Mouse (Mus musculus): ENCODE results near the gene Stt3b. TPM values are rescaled to one million over a fixed set of nuclear protein-coding genes. Genes with fewer than 3 reads are reported as not detected.
"Not testable (repeated sequence)": the region's sequence is repeated elsewhere in the genome, so short reads cannot be mapped to it uniquely, and the experiment has no call there.

Gene Stt3b
- total and polyA plus RNA-seq, 3 experiments = 26.0 to 95.9 (median 65.4) TPM

GRCm38 (mm10) chr9:115287774-115288434 lies 22.3 kb downstream of the Stt3b start:
- DNase-seq (ENCODE audit: low spot score) = no peak
- Histone ChIP-seq H3K4me3 (ENCODE audit: low read depth, low read length) (no peak overlapping the region), H3K36me3 (replicated peaks) (peaks cover 55% of the 10 kb centered on the region), H3K9me3 (replicated peaks) (no peaks in the 10 kb centered on the region), H3K27me3 (ENCODE audit: insufficient read depth, low read length) (no peaks in the 10 kb centered on the region), H3K4me1 (ENCODE audit: insufficient read depth, low read depth, low read length) (peaks cover 9% of the 10 kb centered on the region)
- ATAC-seq (ENCODE audit: extremely low read depth, insufficient number of reproducible peaks, low FRiP score, poor library complexity, severe bottlenecking) = no peak
- no peak for TF ChIP-seq GATA1 (IDR thresholded peaks at IDR 0.05; ENCODE audit: borderline replicate concordance, low read length)
- TF ChIP-seq CTCF (IDR thresholded peaks at IDR 0.05; ENCODE audit: low read depth, low read length) = no peak
- no peak for TF ChIP-seq GATA2 (IDR thresholded peaks at IDR 0.05; ENCODE audit: borderline replicate concordance, low read depth, low read length)
- no peak for TF ChIP-seq TAL1 (conservative IDR thresholded peaks at IDR 0.05; ENCODE audit: low read depth, low read length)
- no peak for TF ChIP-seq POLR2AphosphoS5 (IDR thresholded peaks at IDR 0.05; ENCODE audit: insufficient replicate concordance, low read depth, low read length)

- TF ChIP-seq GATA2 (IDR thresholded peaks at IDR 0.05; ENCODE audit: borderline replicate concordance, low read depth, low read length) = no peak
- TF ChIP-seq TAL1 (conservative IDR thresholded peaks at IDR 0.05; ENCODE audit: low read depth, low read length) = no peak
- no peak for TF ChIP-seq CTCF (IDR thresholded peaks at IDR 0.05; ENCODE audit: low read depth, low read length)
- no peak for TF ChIP-seq POLR2AphosphoS5 (IDR thresholded peaks at IDR 0.05; ENCODE audit: insufficient replicate concordance, low read depth, low read length)
- no peak for TF ChIP-seq GATA1 (IDR thresholded peaks at IDR 0.05; ENCODE audit: borderline replicate concordance, low read length)
- no peaks in the 10 kb centered on the region for H3K9me3 ChIP-seq (replicated peaks)
- H3K4me3 ChIP-seq (ENCODE audit: low read depth, low read length) = no peak overlapping the region
- H3K27me3 ChIP-seq (ENCODE audit: insufficient read depth, low read length) = no peaks in the 10 kb centered on the region
- peaks cover 7% of the 10 kb centered on the region for H3K4me1 ChIP-seq (ENCODE audit: insufficient read depth, low read depth, low read length)
- H3K36me3 ChIP-seq (replicated peaks) = peaks cover 56% of the 10 kb centered on the region
- DNase-seq (ENCODE audit: low spot score) = no peak
- ATAC-seq (ENCODE audit: extremely low read depth, insufficient number of reproducible peaks, low FRiP score, poor library complexity, severe bottlenecking) = no peak
Measured at GRCm38 (mm10) chr9:115284385-115284784, 25.8 kb downstream of the Stt3b start.

GRCm38 (mm10) chr9:115283403-115283802 lies 26.8 kb downstream of the Stt3b start:
- no peak for DNase-seq (ENCODE audit: low spot score)
- peaks cover 60% of the 10 kb centered on the region for H3K36me3 ChIP-seq (replicated peaks)
- ATAC-seq (ENCODE audit: extremely low read depth, insufficient number of reproducible peaks, low FRiP score, poor library complexity, severe bottlenecking) = no peak
- H3K27me3 ChIP-seq (ENCODE audit: insufficient read depth, low read length) = no peaks in the 10 kb centered on the region
- TF ChIP-seq CTCF (IDR thresholded peaks at IDR 0.05; ENCODE audit: low read depth, low read length) = no peak
- TF ChIP-seq POLR2AphosphoS5 (IDR thresholded peaks at IDR 0.05; ENCODE audit: insufficient replicate concordance, low read depth, low read length) = no peak
- TF ChIP-seq GATA1 (IDR thresholded peaks at IDR 0.05; ENCODE audit: borderline replicate concordance, low read length) = no peak
- TF ChIP-seq TAL1 (conservative IDR thresholded peaks at IDR 0.05; ENCODE audit: low read depth, low read length) = no peak
- no peak overlapping the region for H3K4me3 ChIP-seq (ENCODE audit: low read depth, low read length)
- H3K9me3 ChIP-seq (replicated peaks) = no peaks in the 10 kb centered on the region
- H3K4me1 ChIP-seq (ENCODE audit: insufficient read depth, low read depth, low read length) = peaks cover 7% of the 10 kb centered on the region

- peaks cover 78% of the 10 kb centered on the region for H3K36me3 ChIP-seq (replicated peaks)
- no peak for TF ChIP-seq CTCF (IDR thresholded peaks at IDR 0.05; ENCODE audit: low read depth, low read length)
- no peak for TF ChIP-seq TAL1 (conservative IDR thresholded peaks at IDR 0.05; ENCODE audit: low read depth, low read length)
- no peak for TF ChIP-seq GATA2 (IDR thresholded peaks at IDR 0.05; ENCODE audit: borderline replicate concordance, low read depth, low read length)
- no peak for TF ChIP-seq GATA1 (IDR thresholded peaks at IDR 0.05; ENCODE audit: borderline replicate concordance, low read length)
- no peak for TF ChIP-seq POLR2AphosphoS5 (IDR thresholded peaks at IDR 0.05; ENCODE audit: insufficient replicate concordance, low read depth, low read length)
- no peak for ATAC-seq (ENCODE audit: extremely low read depth, insufficient number of reproducible peaks, low FRiP score, poor library complexity, severe bottlenecking)
Measured at GRCm38 (mm10) chr9:115278641-115279040, 31.6 kb downstream of the Stt3b start.

GRCm38 (mm10) chr9:115274806-115275205 lies 35.4 kb downstream of the Stt3b start:
- ATAC-seq (ENCODE audit: extremely low read depth, insufficient number of reproducible peaks, low FRiP score, poor library complexity, severe bottlenecking) = no peak
- Histone ChIP-seq H3K36me3 (replicated peaks) (peaks cover 64% of the 10 kb centered on the region), H3K4me3 (ENCODE audit: low read depth, low read length) (no peak overlapping the region), H3K4me1 (ENCODE audit: insufficient read depth, low read depth, low read length) (no peaks in the 10 kb centered on the region), H3K9me3 (replicated peaks) (no peaks in the 10 kb centered on the region), H3K27me3 (ENCODE audit: insufficient read depth, low read length) (no peaks in the 10 kb centered on the region)
- DNase-seq (ENCODE audit: low spot score) = no peak
- TF ChIP-seq POLR2AphosphoS5 (IDR thresholded peaks at IDR 0.05; ENCODE audit: insufficient replicate concordance, low read depth, low read length) = no peak

More at GRCm38 (mm10) chr9:115278641-115279040, 31.6 kb downstream of the Stt3b start:
- Histone ChIP-seq H3K4me3 (ENCODE audit: low read depth, low read length) (no peak overlapping the region), H3K4me1 (ENCODE audit: insufficient read depth, low read depth, low read length) (peaks cover 4% of the 10 kb centered on the region; the same call in 1 of the 2 replicates), H3K27me3 (ENCODE audit: insufficient read depth, low read length) (no peaks in the 10 kb centered on the region), H3K9me3 (replicated peaks) (no peaks in the 10 kb centered on the region)
- DNase-seq (ENCODE audit: low spot score) = no peak

GRCm38 (mm10) chr9:115273095-115273649 lies 37.0 kb downstream of the Stt3b start:
- TF ChIP-seq POLR2AphosphoS5 (IDR thresholded peaks at IDR 0.05; ENCODE audit: insufficient replicate concordance, low read depth, low read length) (no peak), TAL1 (conservative IDR thresholded peaks at IDR 0.05; ENCODE audit: low read depth, low read length) (no peak), GATA2 (IDR thresholded peaks at IDR 0.05; ENCODE audit: borderline replicate concordance, low read depth, low read length) (no peak), GATA1 (IDR thresholded peaks at IDR 0.05; ENCODE audit: borderline replicate concordance, low read length) (no peak), CTCF (IDR thresholded peaks at IDR 0.05; ENCODE audit: low read depth, low read length) (no peak)
- no peaks in the 10 kb centered on the region for H3K27me3 ChIP-seq (ENCODE audit: insufficient read depth, low read length)
- DNase-seq (ENCODE audit: low spot score) (no peak), ATAC-seq (ENCODE audit: extremely low read depth, insufficient number of reproducible peaks, low FRiP score, poor library complexity, severe bottlenecking) (no peak)
- no peaks in the 10 kb centered on the region for H3K9me3 ChIP-seq (replicated peaks)
- no peaks in the 10 kb centered on the region for H3K4me1 ChIP-seq (ENCODE audit: insufficient read depth, low read depth, low read length)
- H3K4me3 ChIP-seq (ENCODE audit: low read depth, low read length) = no peak overlapping the region
- H3K36me3 ChIP-seq (replicated peaks) = peaks cover 56% of the 10 kb centered on the region

GRCm38 (mm10) chr9:115272451-115272850 lies 37.8 kb downstream of the Stt3b start:
- not testable (repeated sequence) for H3K27me3 ChIP-seq (ENCODE audit: insufficient read depth, low read length); H3K9me3 ChIP-seq (replicated peaks); DNase-seq (ENCODE audit: low spot score); H3K4me3 ChIP-seq (ENCODE audit: low read depth, low read length); H3K4me1 ChIP-seq (ENCODE audit: insufficient read depth, low read depth, low read length); ATAC-seq (ENCODE audit: extremely low read depth, insufficient number of reproducible peaks, low FRiP score, poor library complexity, severe bottlenecking)
- H3K36me3 ChIP-seq (replicated peaks) = peaks cover 51% of the 10 kb centered on the region

Data from G1E (cell line).